Mouse (Mus musculus) ES-E14 (cell line): ENCODE data around the gene Fhod1.
A peak's percentile ranks its signal among the peaks of the same experiment; 100 is the strongest.

Source experiments
- CHD2 ChIP-seq: IDR thresholded peaks from 2 replicates; pipeline ENCODE4 v1.6.1; 2014; ENCODE audit warnings: mild to moderate bottlenecking, low read depth, low read length, inconsistent platforms
- ZC3H11A ChIP-seq: IDR thresholded peaks from 2 replicates; pipeline ENCODE4 v1.6.1; 2012; ENCODE audit warnings: low read depth, mild to moderate bottlenecking, inconsistent platforms, low read length, borderline replicate concordance
- ZNF384 ChIP-seq: IDR thresholded peaks from 2 replicates; pipeline ENCODE4 v1.6.1; 2012; ENCODE audit warnings: low read depth, low read length, inconsistent platforms

GRCm38 (mm10) chr8:105283074-105283473, 64.7 kb downstream of the Fhod1 start:
- TF ChIP-seq ZNF384 (no peak), CHD2 (no peak), ZC3H11A (peak; percentile 71)
